Mouse (Mus musculus) olfactory bulb, adult 2 months (tissue): ENCODE results near the gene Dot1l. TPM values are rescaled to one million over a fixed set of nuclear protein-coding genes. Genes with fewer than 3 reads are reported as not detected.
A peak's percentile ranks its signal among the peaks of the same experiment; 100 is the strongest.

Source experiments
- H3K27ac ChIP-seq: fragments of 200-500 bp; 2 replicates; pipeline ENCODE4 v1.5.1; 2012; ENCODE audit warnings: low read depth, low read length; ENCODE audit not compliant: insufficient read depth
- H3K4me1 ChIP-seq: fragments of 200-500 bp; 2 replicates; pipeline ENCODE4 v1.6.1; 2012; ENCODE audit warnings: low read length; ENCODE audit not compliant: control insufficient read depth, insufficient read depth
- H3K4me3 ChIP-seq: fragments of 200-500 bp; 2 replicates; pipeline ENCODE4 v1.5.1; 2012; ENCODE audit warnings: mild to moderate bottlenecking, low read depth, low read length, moderate library complexity; ENCODE audit not compliant: insufficient read depth
- CTCF ChIP-seq: fragments of 200-500 bp; IDR thresholded peaks from 2 replicates; pipeline ENCODE4 v1.5.1; 2012; ENCODE audit warnings: low read depth, mild to moderate bottlenecking, low read length, moderate library complexity; ENCODE audit not compliant: insufficient read depth
- POLR2A ChIP-seq: fragments of 200-500 bp; IDR thresholded peaks from 2 replicates; pipeline ENCODE4 v1.6.1; 2012; ENCODE audit warnings: mild to moderate bottlenecking, low read depth, low read length, moderate library complexity; ENCODE audit not compliant: insufficient read depth
- WGBS: fragments of 180-500 bp; shearing (Covaris S2); methylation state at CpG from one replicate; pipeline ENCODE4 v1.1.7; 2018; 5-methylcytosine and 5-hydroxymethylcytosine counted together
- polyA plus RNA-seq: library from polyadenylated mRNA; stranded (reverse); fragments of >200 nt; gene quantifications from 2 replicates; pipeline ENCODE4 v1.2.4, GENCODE M21; 2012; ENCODE audit warnings: low replicate concordance; ENCODE audit not compliant: missing spikeins, insufficient read depth, insufficient read length

Dot1l gene
- 106 and 235 TPM in 2 replicates for polyA plus RNA-seq

GRCm38 (mm10) chr10:80754594-80755290 lies at the start of gene Dot1l:
Dot1l (plus strand) TSS chr10:80755206.
- 2% methylated on average over 52 of the region's 57 CpGs for WGBS
- Histone ChIP-seq H3K4me1 (peaks cover 43% of the 10 kb centered on the region), H3K4me3 (peak within 1 kb of the TSS; percentile 67), H3K27ac (peak within 1 kb of the TSS; percentile 69)
- TF ChIP-seq POLR2A (no peak; the same call in 1 of the 2 replicates), CTCF (no peak)

GRCm38 (mm10) chr10:80705479-80705878 lies 49.5 kb upstream of the Dot1l start:
- H3K27ac ChIP-seq: no peak overlapping the region
- TF ChIP-seq CTCF (no peak), POLR2A (no peak)
- H3K4me1 ChIP-seq: peaks cover 7% of the 10 kb centered on the region
- no peak overlapping the region for H3K4me3 ChIP-seq
- WGBS: 83% methylated on average over 3 of the region's 3 CpGs

GRCm38 (mm10) chr10:80710834-80711233 lies 44.2 kb upstream of the Dot1l start:
- no peak overlapping the region for H3K27ac ChIP-seq
- no peaks in the 10 kb centered on the region for H3K4me1 ChIP-seq
- WGBS: 80% methylated on average over 3 of the region's 3 CpGs
- TF ChIP-seq CTCF (no peak), POLR2A (no peak)
- no peak overlapping the region for H3K4me3 ChIP-seq

- H3K27ac ChIP-seq: no peak overlapping the region
- no peaks in the 10 kb centered on the region for H3K4me1 ChIP-seq
- TF ChIP-seq POLR2A (no peak), CTCF (no peak)
- no peak overlapping the region for H3K4me3 ChIP-seq
- 77% methylated on average over 1 of the region's 1 CpGs for WGBS
These were observed 37.7 kb upstream of the Dot1l start for GRCm38 (mm10) chr10:80717281-80717680.

- no peak for TF ChIP-seq CTCF
- TF ChIP-seq POLR2A: no peak
- WGBS: 63% methylated on average over 5 of the region's 5 CpGs
- Histone ChIP-seq H3K4me3 (no peak overlapping the region), H3K27ac (no peak overlapping the region), H3K4me1 (no peaks in the 10 kb centered on the region)
These were observed 27.5 kb upstream of the Dot1l start for GRCm38 (mm10) chr10:80727369-80728127.

GRCm38 (mm10) chr10:80732611-80733101 lies 22.4 kb upstream of the Dot1l start:
- no peak overlapping the region for H3K27ac ChIP-seq
- TF ChIP-seq POLR2A (no peak), CTCF (no peak)

GRCm38 (mm10) chr10:80736731-80737130 lies 18.3 kb upstream of the Dot1l start:
- 32% methylated on average over 5 of the region's 5 CpGs for WGBS

More at GRCm38 (mm10) chr10:80732611-80733101, 22.4 kb upstream of the Dot1l start:
- H3K4me3 ChIP-seq: no peak overlapping the region
- peaks cover 10% of the 10 kb centered on the region for H3K4me1 ChIP-seq
- WGBS: 90% methylated on average over 6 of the region's 6 CpGs

GRCm38 (mm10) chr10:80738657-80739056 lies 16.3 kb upstream of the Dot1l start:
- H3K4me3 ChIP-seq: no peak overlapping the region
- 23% methylated on average over 1 of the region's 1 CpGs for WGBS
- H3K4me1 ChIP-seq: peaks cover 22% of the 10 kb centered on the region
- TF ChIP-seq POLR2A (no peak), CTCF (no peak)
- H3K27ac ChIP-seq: no peak overlapping the region

More at GRCm38 (mm10) chr10:80736731-80737130, 18.3 kb upstream of the Dot1l start:
- no peak overlapping the region for H3K27ac ChIP-seq
- TF ChIP-seq POLR2A: no peak
- peaks cover 17% of the 10 kb centered on the region for H3K4me1 ChIP-seq
- H3K4me3 ChIP-seq: no peak overlapping the region

- WGBS: 4% methylated on average over 5 of the region's 5 CpGs
- Histone ChIP-seq H3K4me3 (peak overlapping the region; percentile 80), H3K4me1 (peaks cover 20% of the 10 kb centered on the region), H3K27ac (no peak overlapping the region)
- TF ChIP-seq CTCF: no peak
- no peak for TF ChIP-seq POLR2A
These were observed 13.9 kb upstream of the Dot1l start for GRCm38 (mm10) chr10:80741146-80741545.
